Mouse (Mus musculus): Measurements from ENCODE around the gene Flvcr1.

DNA sequence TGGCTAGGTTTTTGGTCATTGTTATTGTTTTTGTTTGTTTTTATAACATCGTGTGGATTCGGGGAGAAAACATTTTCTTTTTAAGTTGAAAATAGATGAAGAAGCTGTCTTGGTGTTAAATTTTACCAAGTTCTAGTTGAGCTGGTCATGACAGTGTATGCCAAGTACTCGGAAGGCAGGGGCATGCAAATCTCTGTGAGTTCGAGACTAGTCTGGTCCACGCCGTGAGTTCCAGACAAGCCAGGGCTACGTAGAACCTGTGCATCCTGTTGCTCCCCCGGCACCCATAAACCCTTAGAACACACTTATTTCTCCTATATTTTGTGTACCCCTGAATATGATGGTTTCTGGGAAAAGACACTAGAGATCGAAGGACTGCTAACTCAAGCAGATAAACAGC is 37.7 kb upstream of the Flvcr1 start:
- no peak for TF ChIP-seq CTCF (IDR thresholded peaks at IDR 0.05; ENCODE audit: extremely low read depth, insufficient read depth, low read length)
- TF ChIP-seq POLR2A (IDR thresholded peaks at IDR 0.05; ENCODE audit: extremely low read depth, insufficient read depth, low read length): no peak
